Mouse (Mus musculus): ENCODE data around the gene Pitpnm3. TPM values are rescaled to one million over a fixed set of nuclear protein-coding genes. Genes with fewer than 3 reads are reported as not detected.

Gene Pitpnm3
- total and polyA plus RNA-seq, 2 experiments, result 0.06 to 0.18 TPM

GRCm38 (mm10) chr11:72155981-72156428 is 20.4 kb upstream of the Pitpnm3 start:
- 96% methylated on average over 4 of the region's 4 CpGs for WGBS

GRCm38 (mm10) chr11:72155186-72155980 is 19.8 kb upstream of the Pitpnm3 start:
- Histone ChIP-seq H3K79me2 (ENCODE audit: control insufficient read depth, insufficient read depth, low read length) (no peaks in the 10 kb centered on the region), H3K36me3 (ENCODE audit: control insufficient read depth, insufficient read depth, low read length) (peaks cover 10% of the 10 kb centered on the region), H3K4me1 (ENCODE audit: control insufficient read depth, insufficient read depth, low read length) (no peaks in the 10 kb centered on the region), H3K4me3 (ENCODE audit: insufficient read depth, low read depth, low read length) (no peak overlapping the region), H3K27ac (replicated peaks; ENCODE audit: insufficient read depth, low read depth, low read length) (no peak overlapping the region), H3K27me3 (ENCODE audit: control insufficient read depth, insufficient read depth, low read length) (no peaks in the 10 kb centered on the region), H3K9ac (ENCODE audit: low read depth, low read length) (no peak overlapping the region)
- DNase-seq (ENCODE audit: extremely low read depth, low read depth, low spot score), result no peak
- TF ChIP-seq POLR2A (IDR thresholded peaks at IDR 0.05; ENCODE audit: extremely low read depth, insufficient read depth, low read length), result no peak
- TF ChIP-seq CTCF (IDR thresholded peaks at IDR 0.05; ENCODE audit: low read depth, low read length), result no peak
- WGBS, result 92% methylated on average over 11 of the region's 11 CpGs

More at GRCm38 (mm10) chr11:72155981-72156428, 20.4 kb upstream of the Pitpnm3 start:
- Histone ChIP-seq H3K79me2 (ENCODE audit: control insufficient read depth, insufficient read depth, low read length) (no peaks in the 10 kb centered on the region), H3K27me3 (ENCODE audit: control insufficient read depth, insufficient read depth, low read length) (no peaks in the 10 kb centered on the region), H3K27ac (replicated peaks; ENCODE audit: insufficient read depth, low read depth, low read length) (no peak overlapping the region), H3K4me3 (ENCODE audit: insufficient read depth, low read depth, low read length) (no peak overlapping the region), H3K36me3 (ENCODE audit: control insufficient read depth, insufficient read depth, low read length) (peaks cover 11% of the 10 kb centered on the region), H3K4me1 (ENCODE audit: control insufficient read depth, insufficient read depth, low read length) (no peaks in the 10 kb centered on the region), H3K9ac (ENCODE audit: low read depth, low read length) (no peak overlapping the region)
- DNase-seq (ENCODE audit: extremely low read depth, low read depth, low spot score), result no peak
- TF ChIP-seq POLR2A (IDR thresholded peaks at IDR 0.05; ENCODE audit: extremely low read depth, insufficient read depth, low read length) (no peak), CTCF (IDR thresholded peaks at IDR 0.05; ENCODE audit: low read depth, low read length) (no peak)

- DNase-seq (ENCODE audit: extremely low read depth, low read depth, low spot score), result no peak
- WGBS, result 79% methylated on average over 12 of the region's 12 CpGs
- no peak overlapping the region for H3K27ac ChIP-seq (replicated peaks; ENCODE audit: insufficient read depth, low read depth, low read length)
- H3K79me2 ChIP-seq (ENCODE audit: control insufficient read depth, insufficient read depth, low read length), result no peaks in the 10 kb centered on the region
- H3K27me3 ChIP-seq (ENCODE audit: control insufficient read depth, insufficient read depth, low read length), result no peaks in the 10 kb centered on the region
- H3K4me1 ChIP-seq (ENCODE audit: control insufficient read depth, insufficient read depth, low read length), result no peaks in the 10 kb centered on the region
- H3K36me3 ChIP-seq (ENCODE audit: control insufficient read depth, insufficient read depth, low read length), result peaks cover 5% of the 10 kb centered on the region; the same call in 1 of the 2 replicates
- H3K9ac ChIP-seq (ENCODE audit: low read depth, low read length), result no peak overlapping the region
- H3K4me3 ChIP-seq (ENCODE audit: insufficient read depth, low read depth, low read length), result no peak overlapping the region
- no peak for TF ChIP-seq POLR2A (IDR thresholded peaks at IDR 0.05; ENCODE audit: extremely low read depth, insufficient read depth, low read length)
- no peak for TF ChIP-seq CTCF (IDR thresholded peaks at IDR 0.05; ENCODE audit: low read depth, low read length)
Measured at GRCm38 (mm10) chr11:72153122-72153862, 17.7 kb upstream of the Pitpnm3 start.

- Histone ChIP-seq H3K4me1 (ENCODE audit: control insufficient read depth, insufficient read depth, low read length) (no peaks in the 10 kb centered on the region), H3K9ac (ENCODE audit: low read depth, low read length) (no peak overlapping the region), H3K36me3 (ENCODE audit: control insufficient read depth, insufficient read depth, low read length) (peaks cover 5% of the 10 kb centered on the region; the same call in 1 of the 2 replicates), H3K79me2 (ENCODE audit: control insufficient read depth, insufficient read depth, low read length) (no peaks in the 10 kb centered on the region), H3K27ac (replicated peaks; ENCODE audit: insufficient read depth, low read depth, low read length) (no peak overlapping the region), H3K4me3 (ENCODE audit: insufficient read depth, low read depth, low read length) (no peak overlapping the region), H3K27me3 (ENCODE audit: control insufficient read depth, insufficient read depth, low read length) (no peaks in the 10 kb centered on the region)
- DNase-seq (ENCODE audit: extremely low read depth, low read depth, low spot score), result no peak
- WGBS, result 90% methylated on average over 2 of the region's 2 CpGs
- no peak for TF ChIP-seq POLR2A (IDR thresholded peaks at IDR 0.05; ENCODE audit: extremely low read depth, insufficient read depth, low read length)
- TF ChIP-seq CTCF (IDR thresholded peaks at IDR 0.05; ENCODE audit: low read depth, low read length), result no peak
Measured at GRCm38 (mm10) chr11:72151120-72151519, 15.5 kb upstream of the Pitpnm3 start.

GRCm38 (mm10) chr11:72147910-72148309 is 12.3 kb upstream of the Pitpnm3 start:
- TF ChIP-seq POLR2A (IDR thresholded peaks at IDR 0.05; ENCODE audit: extremely low read depth, insufficient read depth, low read length) (no peak), CTCF (IDR thresholded peaks at IDR 0.05; ENCODE audit: low read depth, low read length) (no peak)
- no peaks in the 10 kb centered on the region for H3K4me1 ChIP-seq (ENCODE audit: control insufficient read depth, insufficient read depth, low read length)
- no peak overlapping the region for H3K27ac ChIP-seq (replicated peaks; ENCODE audit: insufficient read depth, low read depth, low read length)
- no peaks in the 10 kb centered on the region for H3K27me3 ChIP-seq (ENCODE audit: control insufficient read depth, insufficient read depth, low read length)
- no peak overlapping the region for H3K9ac ChIP-seq (ENCODE audit: low read depth, low read length)
- WGBS, result 73% methylated on average over 3 of the region's 3 CpGs
- H3K4me3 ChIP-seq (ENCODE audit: insufficient read depth, low read depth, low read length), result no peak overlapping the region
- no peak for DNase-seq (ENCODE audit: extremely low read depth, low read depth, low spot score)
- no peaks in the 10 kb centered on the region for H3K36me3 ChIP-seq (ENCODE audit: control insufficient read depth, insufficient read depth, low read length)
- H3K79me2 ChIP-seq (ENCODE audit: control insufficient read depth, insufficient read depth, low read length), result no peaks in the 10 kb centered on the region
